Mouse (Mus musculus) lung, adult 2 months (tissue): ENCODE results near the gene Sepsecs.

Experiments used
- CTCF ChIP-seq: fragments of 200-500 bp; IDR thresholded peaks from 2 replicates; pipeline ENCODE4 v1.5.1; 2011; ENCODE audit warnings: mild to moderate bottlenecking, low read length, control low read depth; ENCODE audit not compliant: insufficient read depth
- POLR2A ChIP-seq: fragments of 200-500 bp; IDR thresholded peaks from 2 replicates; pipeline ENCODE4 v1.6.1; 2011; ENCODE audit warnings: low read depth, mild to moderate bottlenecking, control low read depth, low read length, borderline replicate concordance; ENCODE audit errors: extremely low read depth

DNA sequence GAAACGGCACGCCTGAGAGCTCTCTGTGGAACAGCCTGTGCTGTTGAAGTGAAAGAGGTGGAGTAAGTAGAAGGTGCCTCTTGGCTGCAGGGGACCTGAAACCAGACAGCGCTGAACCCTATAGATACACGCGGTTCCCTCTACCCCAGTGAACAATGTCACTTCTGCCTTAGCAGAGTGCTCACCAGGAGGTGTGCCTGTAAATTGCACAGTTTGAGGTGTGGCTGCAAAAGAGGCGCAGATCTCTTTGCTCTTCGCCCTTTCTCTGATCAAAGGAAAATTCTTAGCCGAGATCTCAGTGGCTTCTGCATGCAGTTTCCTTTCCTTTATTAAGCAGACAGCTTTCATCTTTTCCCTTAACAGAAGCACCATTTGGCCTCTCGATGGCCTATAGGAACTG lies 54.1 kb downstream of the Sepsecs start:
- TF ChIP-seq CTCF = no peak
- TF ChIP-seq POLR2A = no peak
